In genomic region chr17:79472106-79472995, GRCm38 (mm10) we compare ENCODE assay signal across 9 mouse cellular contexts.
DNase-seq lines count a peak whose midpoint lies in the region; ATAC-seq lines count a peak whose summit lies in the region.
"Had no signal": no experiment of that assay in that cellular context is flagged by ENCODE, and none has a peak within 500 bp of the region (broad histone marks: within the 10 kb centered on the region; RNA-seq: fewer than 3 reads in every experiment).

No protein-coding gene starts in this region.

- DNase-seq in layer of hippocampus, postnatal 10 days (ENCODE audit: low spot score in 2 of 2): peak; percentile 7 to 13
- DNase-seq in layer of hippocampus, postnatal 36 days: no peak
- DNase-seq in large intestine, adult 2 months (ENCODE audit: low read depth, low spot score): peak; percentile 7
- DNase-seq in skeletal muscle tissue, adult 2 months (ENCODE audit: low read depth, low spot score): peak; percentile 21
- no peak for DNase-seq in cerebellum, postnatal 36 days
- DNase-seq in thymus, postnatal 36 days: no peak

- H3K27me3 ChIP-seq in heart, embryonic 16.5 days (ENCODE audit: control insufficient read depth, insufficient read depth, low read length): no peaks in the 10 kb centered on the region
- H3K27me3 ChIP-seq: Patski had no signal

- peaks cover 8% of the 10 kb centered on the region; the same call in 1 of the 2 replicates for H3K4me1 ChIP-seq in heart, embryonic 16.5 days (ENCODE audit: control insufficient read depth, insufficient read depth, low read length)

- H3K9ac ChIP-seq in heart, embryonic 16.5 days (ENCODE audit: low read length): no peak overlapping the region
- H3K9ac ChIP-seq: liver, embryonic 14.5 days had no signal

- H3K36me3 ChIP-seq in heart, embryonic 16.5 days (ENCODE audit: control insufficient read depth, insufficient read depth): no peaks in the 10 kb centered on the region

- peak; percentile 75; the same call in 1 of the 2 replicates for ATAC-seq in heart, embryonic 16.5 days (replicated peaks; ENCODE audit: extremely low read depth, insufficient read depth, low FRiP score)
- ATAC-seq: Patski had no signal

- peak overlapping the region; percentile 55; the same call in 1 of the 2 replicates for H3K27ac ChIP-seq in heart, embryonic 16.5 days (ENCODE audit: low read length)
- H3K27ac ChIP-seq: liver, embryonic 14.5 days had no signal

- 35% methylated on average over 10 of the region's 10 CpGs for WGBS in heart, embryonic 16.5 days
- WGBS in large intestine, adult 2 months: 16% methylated on average over 10 of the region's 10 CpGs

- peak overlapping the region; percentile 35; the same call in 1 of the 2 replicates for H3K4me2 ChIP-seq in heart, embryonic 16.5 days (ENCODE audit: low read depth, low read length)

- no peak overlapping the region for H3K4me3 ChIP-seq in heart, embryonic 16.5 days (ENCODE audit: low read length)

- no peaks in the 10 kb centered on the region for H3K9me3 ChIP-seq in heart, embryonic 16.5 days (replicated peaks; ENCODE audit: control insufficient read depth, low read length)

Comparison
In these comparisons a context has a peak if more than half of its experiments do, and no peak if none do; other contexts are left out.
1. DNase-seq: peak in layer of hippocampus, postnatal 10 days (2 of 2), large intestine, adult 2 months (single experiment) and skeletal muscle tissue, adult 2 months (single experiment); none in layer of hippocampus, postnatal 36 days (0 of 2), cerebellum, postnatal 36 days (0 of 2) and thymus, postnatal 36 days (0 of 2).